Mouse (Mus musculus) lung, postnatal 0 days (tissue): Measurements from ENCODE around the gene Ranbp17.

ENCODE experiments used
- CTCF ChIP-seq: IDR thresholded peaks from 2 replicates; pipeline ENCODE4 v1.5.1; 2016; ENCODE audit warnings: antibody characterized with exemption, mild to moderate bottlenecking
- EP300 ChIP-seq: IDR thresholded peaks from 2 replicates; pipeline ENCODE4 v1.6.1; 2016; ENCODE audit warnings: antibody characterized with exemption, mild to moderate bottlenecking, control low read depth

DNA sequence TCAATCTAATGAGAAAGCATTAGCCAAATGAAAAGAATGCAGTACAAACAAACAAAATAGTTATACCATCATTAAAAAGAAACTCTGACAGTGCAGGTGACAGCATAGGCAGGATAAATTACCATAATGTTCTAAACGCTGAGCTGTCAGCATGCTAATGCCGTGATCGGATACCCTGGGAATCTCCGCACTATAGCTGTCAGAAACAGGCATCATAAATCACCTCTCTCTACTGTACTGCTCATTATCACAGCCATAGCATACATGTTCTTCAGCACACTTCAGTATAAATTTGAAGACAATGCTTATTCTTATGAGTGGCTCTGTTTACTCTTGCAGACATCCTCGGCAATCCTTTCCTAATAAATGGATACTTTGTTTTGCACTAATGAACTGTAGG lies 151.7 kb downstream of the Ranbp17 start:
- TF ChIP-seq CTCF: no peak
- TF ChIP-seq EP300: no peak
